Comparison of ENCODE assay signal across 15 mouse cellular contexts in genomic region chr1:147309246-147309645, GRCm38 (mm10).
DNase-seq lines count a peak whose midpoint lies in the region; ATAC-seq and TF ChIP-seq lines count a peak whose summit lies in the region.
"Had no signal": no experiment of that assay in that cellular context is flagged by ENCODE, and none has a peak within 500 bp of the region (broad histone marks: within the 10 kb centered on the region; RNA-seq: fewer than 3 reads in every experiment).

No protein-coding gene starts in this region.

- no peak overlapping the region for H3K27ac ChIP-seq in hindbrain, postnatal 0 days
- no peak overlapping the region for H3K27ac ChIP-seq in hindbrain, embryonic 14.5 days
- H3K27ac ChIP-seq: kidney, postnatal 0 days; limb, embryonic 10.5 days; liver, embryonic 15.5 days had no signal

- TF ChIP-seq CTCF in hindbrain, postnatal 0 days (IDR thresholded peaks at IDR 0.05; ENCODE audit: low read depth), result no peak

- no peaks in the 10 kb centered on the region for H3K36me3 ChIP-seq in hindbrain, postnatal 0 days (ENCODE audit: insufficient read depth, low read length)
- H3K36me3 ChIP-seq in hindbrain, embryonic 14.5 days (replicated peaks; ENCODE audit: control insufficient read depth, insufficient read depth), result no peaks in the 10 kb centered on the region
- H3K36me3 ChIP-seq: limb, embryonic 10.5 days; liver, embryonic 15.5 days had no signal

- H3K27me3 ChIP-seq in hindbrain, postnatal 0 days (ENCODE audit: insufficient read depth, low read length), result no peaks in the 10 kb centered on the region
- H3K27me3 ChIP-seq in hindbrain, embryonic 14.5 days (ENCODE audit: control insufficient read depth, insufficient read depth, low read length), result no peaks in the 10 kb centered on the region
- H3K27me3 ChIP-seq: liver, embryonic 15.5 days had no signal

- H3K9ac ChIP-seq in hindbrain, postnatal 0 days (replicated peaks; ENCODE audit: low read length), result no peak overlapping the region
- no peak overlapping the region for H3K9ac ChIP-seq in hindbrain, embryonic 14.5 days
- H3K9ac ChIP-seq: liver, embryonic 15.5 days had no signal

- DNase-seq in cerebellum, adult 9-10 months, result peak; percentile 3
- DNase-seq in cerebellum, adult 11-12 months, result no peak
- DNase-seq in hindbrain, postnatal 0 days (ENCODE audit: low spot score), result peak; percentile 26
- no peak for DNase-seq in hindbrain, embryonic 14.5 days (ENCODE audit: low spot score)
- DNase-seq in cerebellum, postnatal 36 days, result peak; percentile 11 to 36
- peak; percentile 5 to 8 for DNase-seq in right cerebral cortex, adult 2 months (ENCODE audit: low spot score in 2 of 2)
- DNase-seq in gastrocnemius, postnatal 10 days, result no peak
- no peak for DNase-seq in kidney, postnatal 14 days
- DNase-seq: gastrocnemius, postnatal 14 days; thymus, postnatal 25 days had no signal

- no peaks in the 10 kb centered on the region for H3K9me3 ChIP-seq in hindbrain, postnatal 0 days (ENCODE audit: low read length)
- H3K9me3 ChIP-seq in hindbrain, embryonic 14.5 days (ENCODE audit: control insufficient read depth, low read length), result no peaks in the 10 kb centered on the region
- H3K9me3 ChIP-seq: limb, embryonic 10.5 days; liver, embryonic 15.5 days had no signal

- no peaks in the 10 kb centered on the region for H3K4me1 ChIP-seq in hindbrain, postnatal 0 days (ENCODE audit: insufficient read depth, low read length)
- H3K4me1 ChIP-seq in hindbrain, embryonic 14.5 days (replicated peaks; ENCODE audit: control insufficient read depth, insufficient read depth, low read length), result no peaks in the 10 kb centered on the region
- H3K4me1 ChIP-seq: limb, embryonic 10.5 days; liver, embryonic 15.5 days had no signal

- no peak overlapping the region for H3K4me2 ChIP-seq in hindbrain, postnatal 0 days (ENCODE audit: low read depth, low read length)
- no peak overlapping the region for H3K4me2 ChIP-seq in hindbrain, embryonic 14.5 days (replicated peaks)
- H3K4me2 ChIP-seq: liver, embryonic 15.5 days had no signal

- WGBS in hindbrain, postnatal 0 days, result 35% methylated on average over 1 of the region's 1 CpGs
- 72% methylated on average over 1 of the region's 1 CpGs for WGBS in hindbrain, embryonic 14.5 days

- H3K4me3 ChIP-seq in hindbrain, postnatal 0 days (ENCODE audit: low read length), result no peak overlapping the region
- no peak overlapping the region for H3K4me3 ChIP-seq in hindbrain, embryonic 14.5 days (replicated peaks; ENCODE audit: low read length)
- H3K4me3 ChIP-seq: limb, embryonic 10.5 days; liver, embryonic 15.5 days had no signal

- ATAC-seq in hindbrain, postnatal 0 days, result no peak
- ATAC-seq in hindbrain, embryonic 14.5 days (ENCODE audit: low FRiP score), result no peak
- ATAC-seq: activated CD4-positive, CD25-positive, alpha-beta regulatory T cell, adult 4 months; hindbrain, embryonic 16.5 days had no signal

Comparison
In these comparisons a context has a peak if more than half of its experiments do, and no peak if none do; other contexts are left out.
1. DNase-seq: peak in cerebellum, adult 9-10 months (single experiment), hindbrain, postnatal 0 days (single experiment), cerebellum, postnatal 36 days (2 of 2) and right cerebral cortex, adult 2 months (2 of 2); none in cerebellum, adult 11-12 months (single experiment), hindbrain, embryonic 14.5 days (single experiment), gastrocnemius, postnatal 10 days (single experiment) and kidney, postnatal 14 days (single experiment).